ENCODE assay signal across 17 mouse cellular contexts in genomic region chr10:22004763-22005162, GRCm38 (mm10).
"Had no signal": no experiment of that assay in that cellular context is flagged by ENCODE, and none has a peak within 500 bp of the region (broad histone marks: within the 10 kb centered on the region; RNA-seq: fewer than 3 reads in every experiment).

No protein-coding gene starts in this region.

- H3K9me3 ChIP-seq: lung, embryonic 15.5 days; midbrain, embryonic 12.5 days; midbrain, embryonic 15.5 days; neural tube, embryonic 12.5 days; neural tube, embryonic 15.5 days had no signal

- H3K4me2 ChIP-seq: liver, embryonic 11.5 days; lung, embryonic 15.5 days; midbrain, embryonic 12.5 days; midbrain, embryonic 15.5 days; neural tube, embryonic 12.5 days; neural tube, embryonic 15.5 days had no signal

- H3K4me3 ChIP-seq: lung, embryonic 15.5 days; midbrain, embryonic 12.5 days; midbrain, embryonic 15.5 days; neural tube, embryonic 12.5 days; neural tube, embryonic 15.5 days had no signal

- H3K27me3 ChIP-seq: lung, embryonic 15.5 days; midbrain, embryonic 12.5 days; midbrain, embryonic 15.5 days; neural tube, embryonic 12.5 days; neural tube, embryonic 15.5 days had no signal

- ATAC-seq: midbrain, embryonic 15.5 days had no signal

- DNase-seq: kidney, adult 9 months; kidney, postnatal 14 days; kidney, postnatal 4 days; left cerebral cortex, postnatal 4 days; lung, adult 18-20 months; lung, postnatal 14 days; right cerebral cortex, adult 18-20 months; thymus, adult 18-20 months; thymus, postnatal 36 days had no signal

- H3K36me3 ChIP-seq: lung, embryonic 15.5 days; midbrain, embryonic 12.5 days; midbrain, embryonic 15.5 days; neural tube, embryonic 12.5 days; neural tube, embryonic 15.5 days had no signal

- H3K9ac ChIP-seq: liver, embryonic 14.5 days; lung, embryonic 15.5 days; midbrain, embryonic 12.5 days; midbrain, embryonic 15.5 days; neural tube, embryonic 12.5 days; neural tube, embryonic 15.5 days had no signal

- H3K27ac ChIP-seq: liver, embryonic 14.5 days; lung, embryonic 15.5 days; macrophage; midbrain, embryonic 12.5 days; midbrain, embryonic 15.5 days; neural tube, embryonic 12.5 days; neural tube, embryonic 15.5 days had no signal

- H3K4me1 ChIP-seq: lung, embryonic 15.5 days; midbrain, embryonic 12.5 days; midbrain, embryonic 15.5 days; neural tube, embryonic 12.5 days; neural tube, embryonic 15.5 days had no signal
